ENCODE assay signal across 19 mouse cellular contexts in genomic region chr4:104371136-104371535, GRCm38 (mm10).
DNase-seq lines count a peak whose midpoint lies in the region; ATAC-seq and TF ChIP-seq lines count a peak whose summit lies in the region.
"Had no signal": no experiment of that assay in that cellular context is flagged by ENCODE, and none has a peak within 500 bp of the region (broad histone marks: within the 10 kb centered on the region; RNA-seq: fewer than 3 reads in every experiment).

No protein-coding gene starts in this region.

- 69% methylated on average over 8 of the region's 8 CpGs for WGBS in forebrain, embryonic 15.5 days
- 80% methylated on average over 8 of the region's 8 CpGs for WGBS in forebrain, embryonic 10.5 days
- 82% methylated on average over 8 of the region's 8 CpGs for WGBS in hindbrain, embryonic 13.5 days
- 76% methylated on average over 8 of the region's 8 CpGs for WGBS in hindbrain, embryonic 16.5 days
- 78% methylated on average over 8 of the region's 8 CpGs for WGBS in midbrain, postnatal 0 days
- 80% methylated on average over 8 of the region's 8 CpGs for WGBS in midbrain, embryonic 10.5 days

- no peaks in the 10 kb centered on the region for H3K27me3 ChIP-seq in forebrain, embryonic 15.5 days
- H3K27me3 ChIP-seq in forebrain, embryonic 10.5 days (ENCODE audit: poor library complexity, severe bottlenecking) = peaks cover 58% of the 10 kb centered on the region
- 0 out of 2 replicates have a peak, but pooled peaks cover 7% of the 10 kb centered on the region for H3K27me3 ChIP-seq in hindbrain, embryonic 13.5 days
- no peaks in the 10 kb centered on the region; the same call in 1 of the 2 replicates for H3K27me3 ChIP-seq in hindbrain, embryonic 16.5 days (replicated peaks; ENCODE audit: control insufficient read depth, insufficient read depth, low read length)
- no peaks in the 10 kb centered on the region for H3K27me3 ChIP-seq in midbrain, postnatal 0 days (ENCODE audit: insufficient read depth, low read length)
- H3K27me3 ChIP-seq in midbrain, embryonic 10.5 days (ENCODE audit: low read depth, poor library complexity, severe bottlenecking) = peaks cover 42% of the 10 kb centered on the region
- H3K27me3 ChIP-seq: intestine, embryonic 15.5 days had no signal

- 0 out of 2 replicates have a peak overlapping the region, but pooled peaks have one; percentile 1 for H3K4me2 ChIP-seq in forebrain, embryonic 15.5 days (replicated peaks)
- peak overlapping the region; percentile 13; the same call in 1 of the 2 replicates for H3K4me2 ChIP-seq in hindbrain, embryonic 13.5 days
- no peak overlapping the region for H3K4me2 ChIP-seq in hindbrain, embryonic 16.5 days (ENCODE audit: low read length)
- 0 out of 2 replicates have a peak overlapping the region, but pooled peaks have one; percentile 1 for H3K4me2 ChIP-seq in midbrain, postnatal 0 days (ENCODE audit: low read depth, low read length, poor library complexity, severe bottlenecking)
- H3K4me2 ChIP-seq: embryonic facial prominence, embryonic 13.5 days; hindbrain, embryonic 12.5 days; intestine, embryonic 15.5 days had no signal

- no peak overlapping the region; the same call in 1 of the 2 replicates for H3K27ac ChIP-seq in forebrain, embryonic 15.5 days (replicated peaks)
- H3K27ac ChIP-seq in forebrain, embryonic 10.5 days = no peak overlapping the region
- no peak overlapping the region for H3K27ac ChIP-seq in hindbrain, embryonic 13.5 days
- H3K27ac ChIP-seq in hindbrain, embryonic 16.5 days (ENCODE audit: low read depth, low read length) = no peak overlapping the region
- no peak overlapping the region for H3K27ac ChIP-seq in midbrain, postnatal 0 days (ENCODE audit: low read depth, low read length)
- no peak overlapping the region for H3K27ac ChIP-seq in midbrain, embryonic 10.5 days (replicated peaks)
- H3K27ac ChIP-seq: embryonic facial prominence, embryonic 13.5 days; gastrocnemius, adult 2 months; hindbrain, embryonic 12.5 days; intestine, embryonic 15.5 days had no signal

- peaks cover 38% of the 10 kb centered on the region for H3K4me1 ChIP-seq in forebrain, embryonic 15.5 days
- peaks cover 41% of the 10 kb centered on the region for H3K4me1 ChIP-seq in forebrain, embryonic 10.5 days
- peaks cover 37% of the 10 kb centered on the region for H3K4me1 ChIP-seq in hindbrain, embryonic 13.5 days (replicated peaks)
- peaks cover 6% of the 10 kb centered on the region for H3K4me1 ChIP-seq in hindbrain, embryonic 16.5 days (ENCODE audit: control insufficient read depth, insufficient read depth, low read depth, low read length)
- H3K4me1 ChIP-seq in midbrain, postnatal 0 days (ENCODE audit: insufficient read depth, low read length) = no peaks in the 10 kb centered on the region; the same call in 1 of the 2 replicates
- H3K4me1 ChIP-seq in midbrain, embryonic 10.5 days = peaks cover 42% of the 10 kb centered on the region

- no peak for DNase-seq in forebrain, embryonic 10.5 days (ENCODE audit: extremely low spot score, low spot score)
- DNase-seq in midbrain, postnatal 0 days (ENCODE audit: low spot score) = no peak
- no peak for DNase-seq in midbrain, embryonic 10.5 days (ENCODE audit: low spot score)
- DNase-seq in thymus, adult 18-20 months = no peak
- DNase-seq: adrenal gland, adult 8-10 months; cerebellum, adult 11 months; cerebellum, adult 9-11 months; cerebellum, postnatal 36 days; gastrocnemius, adult 2 months; gastrocnemius, postnatal 25 days; heart, postnatal 10 days; heart, postnatal 4 days had no signal

- ATAC-seq in forebrain, embryonic 15.5 days (replicated peaks) = no peak
- ATAC-seq in hindbrain, embryonic 13.5 days (ENCODE audit: low FRiP score) = no peak
- no peak for ATAC-seq in hindbrain, embryonic 16.5 days
- no peak for ATAC-seq in midbrain, postnatal 0 days (ENCODE audit: low FRiP score)
- ATAC-seq: intestine, embryonic 15.5 days; Patski had no signal

- no peak for TF ChIP-seq CTCF in midbrain, postnatal 0 days (IDR thresholded peaks at IDR 0.05)

- no peak overlapping the region for H3K9ac ChIP-seq in forebrain, embryonic 15.5 days (replicated peaks)
- H3K9ac ChIP-seq in hindbrain, embryonic 13.5 days = no peak overlapping the region
- H3K9ac ChIP-seq in hindbrain, embryonic 16.5 days (ENCODE audit: low read depth, low read length) = no peak overlapping the region
- H3K9ac ChIP-seq in midbrain, postnatal 0 days (replicated peaks; ENCODE audit: low read length, poor library complexity, severe bottlenecking) = no peak overlapping the region
- H3K9ac ChIP-seq: embryonic facial prominence, embryonic 13.5 days; hindbrain, embryonic 12.5 days; intestine, embryonic 15.5 days had no signal

- no peak overlapping the region for H3K4me3 ChIP-seq in forebrain, embryonic 15.5 days
- H3K4me3 ChIP-seq in forebrain, embryonic 10.5 days = no peak overlapping the region
- H3K4me3 ChIP-seq in hindbrain, embryonic 13.5 days = no peak overlapping the region
- H3K4me3 ChIP-seq in hindbrain, embryonic 16.5 days (ENCODE audit: low read length) = no peak overlapping the region
- H3K4me3 ChIP-seq in midbrain, postnatal 0 days (ENCODE audit: low read depth, low read length) = no peak overlapping the region
- H3K4me3 ChIP-seq in midbrain, embryonic 10.5 days = no peak overlapping the region
- H3K4me3 ChIP-seq: embryonic facial prominence, embryonic 13.5 days; gastrocnemius, adult 2 months; hindbrain, embryonic 12.5 days; intestine, embryonic 15.5 days had no signal

- H3K36me3 ChIP-seq in forebrain, embryonic 15.5 days = no peaks in the 10 kb centered on the region
- H3K36me3 ChIP-seq in forebrain, embryonic 10.5 days (replicated peaks) = peaks cover 11% of the 10 kb centered on the region; the same call in 1 of the 2 replicates
- H3K36me3 ChIP-seq in hindbrain, embryonic 13.5 days = no peaks in the 10 kb centered on the region
- H3K36me3 ChIP-seq in hindbrain, embryonic 16.5 days (ENCODE audit: control insufficient read depth, insufficient read depth, low read length) = no peaks in the 10 kb centered on the region
- H3K36me3 ChIP-seq in midbrain, postnatal 0 days (ENCODE audit: insufficient read depth, low read length) = no peaks in the 10 kb centered on the region
- peaks cover 4% of the 10 kb centered on the region; the same call in 1 of the 2 replicates for H3K36me3 ChIP-seq in midbrain, embryonic 10.5 days
- H3K36me3 ChIP-seq: embryonic facial prominence, embryonic 13.5 days; intestine, embryonic 15.5 days had no signal

- no peaks in the 10 kb centered on the region for H3K9me3 ChIP-seq in forebrain, embryonic 15.5 days
- no peaks in the 10 kb centered on the region; the same call in 1 of the 2 replicates for H3K9me3 ChIP-seq in forebrain, embryonic 10.5 days
- H3K9me3 ChIP-seq in hindbrain, embryonic 13.5 days = no peaks in the 10 kb centered on the region
- H3K9me3 ChIP-seq in hindbrain, embryonic 16.5 days (ENCODE audit: control insufficient read depth, low read length) = no peaks in the 10 kb centered on the region
- H3K9me3 ChIP-seq in midbrain, postnatal 0 days (ENCODE audit: low read length) = no peaks in the 10 kb centered on the region
- H3K9me3 ChIP-seq in midbrain, embryonic 10.5 days (replicated peaks) = no peaks in the 10 kb centered on the region
- H3K9me3 ChIP-seq: embryonic facial prominence, embryonic 13.5 days; hindbrain, embryonic 12.5 days; intestine, embryonic 15.5 days had no signal
